ENCODE assay signal across 22 mouse cellular contexts in genomic region chr13:44943618-44944017, GRCm38 (mm10). TPM values are rescaled to one million over a fixed set of nuclear protein-coding genes. Genes with fewer than 3 reads are reported as not detected.
DNase-seq lines count a peak whose midpoint lies in the region; ATAC-seq lines count a peak whose summit lies in the region.
"Had no signal": no experiment of that assay in that cellular context is flagged by ENCODE, and none has a peak within 500 bp of the region (broad histone marks: within the 10 kb centered on the region; RNA-seq: fewer than 3 reads in every experiment).

No protein-coding gene starts in this region.

- H3K36me3 ChIP-seq in forebrain, embryonic 13.5 days (ENCODE audit: poor library complexity, severe bottlenecking): 0 out of 2 replicates have a peak, but pooled peaks cover 3% of the 10 kb centered on the region
- peaks cover 12% of the 10 kb centered on the region for H3K36me3 ChIP-seq in forebrain, embryonic 10.5 days (replicated peaks)

- H3K9me3 ChIP-seq in forebrain, embryonic 13.5 days (replicated peaks): no peaks in the 10 kb centered on the region
- no peaks in the 10 kb centered on the region for H3K9me3 ChIP-seq in forebrain, embryonic 10.5 days
- H3K9me3 ChIP-seq: heart, embryonic 10.5 days; kidney, embryonic 15.5 days; limb, embryonic 10.5 days; midbrain, embryonic 10.5 days had no signal

- no peak overlapping the region for H3K27ac ChIP-seq in forebrain, embryonic 13.5 days
- no peak overlapping the region for H3K27ac ChIP-seq in forebrain, embryonic 10.5 days
- H3K27ac ChIP-seq: heart, embryonic 10.5 days; kidney, embryonic 15.5 days; left cerebral cortex, adult 2 months; limb, embryonic 10.5 days; midbrain, embryonic 10.5 days had no signal

- no peaks in the 10 kb centered on the region for H3K27me3 ChIP-seq in forebrain, embryonic 13.5 days
- H3K27me3 ChIP-seq in forebrain, embryonic 10.5 days (ENCODE audit: poor library complexity, severe bottlenecking): no peaks in the 10 kb centered on the region
- H3K27me3 ChIP-seq: kidney, embryonic 15.5 days had no signal

- H3K9ac ChIP-seq in forebrain, embryonic 13.5 days: no peak overlapping the region
- H3K9ac ChIP-seq: kidney, embryonic 15.5 days had no signal

- H3K4me3 ChIP-seq in forebrain, embryonic 13.5 days: no peak overlapping the region
- no peak overlapping the region for H3K4me3 ChIP-seq in forebrain, embryonic 10.5 days
- H3K4me3 ChIP-seq: heart, embryonic 10.5 days; kidney, embryonic 15.5 days; left cerebral cortex, adult 2 months; limb, embryonic 10.5 days; midbrain, embryonic 10.5 days had no signal

- H3K4me2 ChIP-seq in forebrain, embryonic 13.5 days: peak overlapping the region; percentile 16
- H3K4me2 ChIP-seq: kidney, embryonic 15.5 days had no signal

- 40% methylated on average over 2 of the region's 2 CpGs for WGBS in forebrain, embryonic 13.5 days
- WGBS in forebrain, embryonic 10.5 days: 90% methylated on average over 2 of the region's 2 CpGs

- peaks cover 75% of the 10 kb centered on the region for H3K4me1 ChIP-seq in forebrain, embryonic 13.5 days
- peaks cover 33% of the 10 kb centered on the region for H3K4me1 ChIP-seq in forebrain, embryonic 10.5 days

- intact Hi-C loops in left cerebral cortex, postnatal 14 days (cut with DNase I): no loop called here
- intact Hi-C loops in left cerebral cortex, postnatal 10 days (cut with DNase I): no loop called here

- ATAC-seq in forebrain, embryonic 13.5 days: peak; percentile 48
- ATAC-seq: activated CD4-positive, CD25-positive, alpha-beta regulatory T cell, adult 4 months; lung, postnatal 0 days had no signal

- no peak for DNase-seq in forebrain, embryonic 10.5 days (ENCODE audit: extremely low spot score, low spot score)
- DNase-seq in left cerebral cortex, postnatal 14 days (ENCODE audit: low spot score in 2 of 2): peak; percentile 21 to 45
- no peak for DNase-seq in left cerebral cortex, postnatal 10 days (ENCODE audit: extremely low spot score in 1 of 2, low spot score in 2 of 2)
- peak; percentile 60 for DNase-seq in testis, postnatal 10 days (ENCODE audit: low spot score)
- DNase-seq in testis, postnatal 14 days (ENCODE audit: low spot score): no peak
- DNase-seq in gonadal fat pad, adult 2 months (ENCODE audit: low read depth): peak; percentile 12
- no peak for DNase-seq in kidney, postnatal 14 days
- DNase-seq: adrenal gland, postnatal 10 days; cerebellum, adult 2 months; gastrocnemius, postnatal 25 days; heart, postnatal 10 days; kidney, adult 11 months; kidney, postnatal 4 days; liver had no signal

RNA-seq across cellular contexts. Expression of gene Dtnbp1, which starts 58.3 kb away (rescaled TPM):
- 95.4 and 104 TPM in 2 replicates for polyA plus RNA-seq in forebrain, embryonic 13.5 days (2015; fragmentation: Nextera tagmentation; extraction: Ambion mirVana)
- 81.8 and 89.4 TPM in 2 replicates for polyA plus RNA-seq in forebrain, embryonic 10.5 days (2016; fragmentation: Nextera tagmentation; extraction: Ambion mirVana)
- total RNA-seq in left cerebral cortex, postnatal 14 days (2021): 10 to 100 TPM; 78.9 to 89.5 TPM
- 10 to 100 TPM; 78.4 to 80.9 TPM for total RNA-seq in left cerebral cortex, postnatal 10 days (2021)
- 93.8 and 114 TPM in 2 replicates for polyA plus RNA-seq in gonadal fat pad, adult 2 months (2012; rRNA removed)

Comparison
In these comparisons a context has a peak if more than half of its experiments do, and no peak if none do; other contexts are left out.
1. DNase-seq: peak in left cerebral cortex, postnatal 14 days (2 of 2), testis, postnatal 10 days (single experiment) and gonadal fat pad, adult 2 months (single experiment); none in forebrain, embryonic 10.5 days (single experiment), left cerebral cortex, postnatal 10 days (0 of 2), testis, postnatal 14 days (single experiment) and kidney, postnatal 14 days (single experiment).